Mouse (Mus musculus) G1E (cell line): ENCODE data around the gene Fgd5.

Experiments used
- CTCF ChIP-seq: IDR thresholded peaks from 2 replicates; pipeline ENCODE4 v1.5.1; 2012; ENCODE audit warnings: low read depth, low read length, inconsistent platforms, mixed read lengths
- GATA1 ChIP-seq: IDR thresholded peaks from 2 replicates; pipeline ENCODE4 v1.6.1; 2012; ENCODE audit warnings: borderline replicate concordance, low read length, inconsistent platforms, mixed read lengths
- GATA2 ChIP-seq: IDR thresholded peaks from 2 replicates; pipeline ENCODE4 v1.6.1; 2012; ENCODE audit warnings: low read depth, low read length, inconsistent platforms, borderline replicate concordance
- POLR2AphosphoS5 ChIP-seq: IDR thresholded peaks from 2 replicates; pipeline ENCODE4 v1.6.1; 2012; ENCODE audit warnings: low read depth, low read length, inconsistent platforms; ENCODE audit not compliant: insufficient replicate concordance
- TAL1 ChIP-seq: conservative IDR thresholded peaks from 2 replicates; pipeline ENCODE4 v1.6.1; 2012; ENCODE audit warnings: low read depth, low read length, inconsistent platforms, mixed read lengths

DNA sequence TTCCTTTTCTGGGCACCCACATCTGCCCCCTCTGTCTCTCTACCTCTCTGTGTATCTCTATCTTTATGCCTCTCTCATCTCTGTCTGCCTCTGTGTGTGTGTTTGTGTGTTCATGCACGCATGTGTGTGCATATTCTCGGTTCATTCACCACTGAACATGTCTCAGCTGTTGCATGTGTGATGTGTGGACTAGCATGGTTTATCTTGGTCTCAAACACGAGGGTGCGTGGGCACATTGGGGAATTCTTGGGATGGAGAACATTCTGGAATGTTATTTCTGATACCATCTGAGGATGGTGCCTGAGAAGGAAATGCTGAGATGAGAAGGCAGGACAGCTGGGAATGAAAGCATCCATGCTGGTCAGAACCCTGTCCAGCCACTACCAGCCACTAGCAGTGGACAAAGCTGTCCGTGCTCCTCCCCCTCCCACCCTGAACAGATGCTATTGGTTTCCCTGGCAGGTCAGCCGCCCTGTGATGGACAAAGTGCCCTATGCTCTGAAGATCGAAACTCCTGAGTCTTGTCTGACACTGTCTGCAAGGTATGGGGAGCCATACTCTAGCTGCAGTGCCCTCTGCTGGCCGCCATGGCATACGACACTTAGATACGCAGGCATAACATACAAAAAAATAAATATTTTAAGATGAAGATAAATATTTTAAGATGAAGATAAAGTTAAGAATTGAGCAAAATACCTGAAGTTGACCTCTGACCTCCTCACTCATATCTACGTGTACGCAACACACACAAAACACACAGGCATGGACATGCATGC lies 87.2 kb downstream of the Fgd5 start:
- peak; percentile 46; the same call in 1 of the 2 replicates for TF ChIP-seq CTCF
- TF ChIP-seq TAL1 = no peak
- TF ChIP-seq GATA1 = no peak
- no peak for TF ChIP-seq GATA2
- TF ChIP-seq POLR2AphosphoS5 = no peak
